Mouse (Mus musculus) CD4-positive, CD25-positive, alpha-beta regulatory T cell, adult 4 months (primary cell): ENCODE data around the gene Egf. TPM values are rescaled to one million over a fixed set of nuclear protein-coding genes. Genes with fewer than 3 reads are reported as not detected.
"Not testable (repeated sequence)": the region's sequence is repeated elsewhere in the genome, so short reads cannot be mapped to it uniquely, and the experiment has no call there.

ENCODE experiments used
- ATAC-seq: one replicate; pipeline ENCODE4 v1.8.0; 2017
- polyA plus RNA-seq, 2 experiments: library from polyadenylated mRNA; unstranded; fragments of 100-300 nt; shearing (Covaris generic); gene quantifications; one replicate each; pipeline ENCODE4 v1.2.1; 2017

The Egf gene
- 1 to 10 TPM; 1.9 to 3.8 TPM for polyA plus RNA-seq

- no peak for ATAC-seq
Observed at GRCm38 (mm10) chr3:129754650-129755604, at the start of gene Egf. Egf (minus strand) TSS chr3:129755316.

GRCm38 (mm10) chr3:129803765-129804164 is 48.6 kb upstream of the Egf start, which contains the start of gene Lrit3:
Lrit3 (minus strand) TSS chr3:129804030.
- no peak for ATAC-seq

- no peak for ATAC-seq
Observed at GRCm38 (mm10) chr3:129799011-129799410, 43.9 kb upstream of the Egf start.

- ATAC-seq: no peak
Observed at GRCm38 (mm10) chr3:129798551-129798950, 43.4 kb upstream of the Egf start.

DNA sequence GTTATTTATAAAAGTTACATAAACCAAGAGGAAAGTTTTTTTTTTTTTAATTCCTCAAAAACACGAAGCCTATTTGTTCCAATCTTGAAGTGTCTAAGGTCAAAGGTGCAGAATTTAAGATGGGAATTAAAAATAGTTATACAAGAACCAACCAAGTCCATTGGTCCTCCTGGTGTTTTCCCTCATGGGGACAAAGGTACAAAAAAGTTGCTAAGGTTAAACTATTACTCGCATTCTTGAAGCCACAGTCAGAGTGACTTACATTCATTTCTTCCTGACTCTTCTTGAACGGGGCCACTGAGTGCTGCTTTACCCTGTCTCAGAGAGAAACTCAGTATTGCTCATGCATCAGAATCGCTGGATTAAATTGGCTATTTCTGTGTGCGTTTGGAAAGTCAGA is 42.2 kb upstream of the Egf start:
- no peak for ATAC-seq

- no peak for ATAC-seq
Observed at GRCm38 (mm10) chr3:129793801-129794200, 38.7 kb upstream of the Egf start.

GRCm38 (mm10) chr3:129782746-129783145 is 27.6 kb upstream of the Egf start:
- ATAC-seq: no peak

- no peak for ATAC-seq
Observed at GRCm38 (mm10) chr3:129781435-129781834, 26.3 kb upstream of the Egf start.

GRCm38 (mm10) chr3:129771210-129771609 is 16.1 kb upstream of the Egf start:
- no peak for ATAC-seq

- ATAC-seq: no peak
Observed at GRCm38 (mm10) chr3:129766971-129767794, 12.1 kb upstream of the Egf start.

GRCm38 (mm10) chr3:129766106-129766505 is 11.0 kb upstream of the Egf start:
- ATAC-seq: no peak

DNA sequence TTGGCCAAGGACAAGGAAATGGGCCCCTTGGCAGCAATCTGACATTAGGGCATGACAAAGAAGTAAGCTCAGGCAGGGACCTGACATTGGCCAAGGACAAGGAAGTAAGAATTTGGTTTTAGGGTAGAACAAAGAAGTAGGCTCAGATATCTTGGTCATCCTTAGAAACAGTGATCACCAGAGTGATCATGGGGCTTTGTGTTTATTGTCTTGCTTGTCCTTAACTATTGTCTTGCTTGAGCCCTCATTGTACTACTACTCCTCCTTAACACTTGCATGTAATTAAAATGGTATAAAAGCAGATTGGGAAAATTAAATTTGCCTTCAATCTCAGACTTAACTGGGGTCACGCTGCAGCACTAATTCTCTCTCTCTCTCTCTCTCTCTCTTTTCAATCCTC is 2.5 kb upstream of the Egf start:
- not testable (repeated sequence) for ATAC-seq

DNA sequence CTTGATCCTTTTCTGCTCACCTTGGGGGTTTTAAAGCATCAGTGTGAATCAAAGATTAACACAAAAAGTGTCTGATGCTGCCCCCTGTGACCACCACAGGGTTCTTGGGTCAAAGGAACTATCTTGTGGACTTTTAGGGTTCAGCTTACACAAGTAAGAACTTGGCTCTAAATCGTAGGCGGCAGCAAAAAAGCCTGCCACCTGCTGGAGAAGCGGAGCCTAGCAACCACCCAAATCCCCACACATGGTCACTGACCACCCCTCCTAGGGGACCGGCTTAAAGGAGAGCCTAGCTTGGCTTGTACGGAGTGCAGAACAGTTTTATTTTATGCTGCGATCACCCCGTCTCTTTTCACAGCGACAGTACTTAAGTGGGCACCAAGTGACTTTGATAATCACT is 10.3 kb downstream of the Egf start:
- ATAC-seq: peak; percentile 62

DNA sequence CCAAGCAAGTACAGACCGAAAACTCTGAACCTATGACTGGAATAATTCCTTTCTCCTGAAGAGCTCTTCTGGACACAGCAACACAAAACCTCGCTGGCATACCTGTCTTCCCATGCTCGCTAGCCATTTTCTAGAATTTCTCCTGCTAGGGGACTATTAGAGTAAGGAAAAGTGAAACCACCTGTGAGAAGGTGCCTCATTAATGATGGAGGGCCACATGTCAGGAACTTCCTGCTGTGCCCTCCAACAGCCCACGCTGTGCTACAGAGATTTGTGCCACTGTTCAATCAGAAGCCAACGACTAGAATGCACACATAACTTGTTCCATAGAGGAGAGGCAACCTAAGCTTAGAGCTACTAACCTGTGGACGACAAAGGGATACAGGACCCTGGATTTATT is 12.3 kb downstream of the Egf start:
- no peak for ATAC-seq

DNA sequence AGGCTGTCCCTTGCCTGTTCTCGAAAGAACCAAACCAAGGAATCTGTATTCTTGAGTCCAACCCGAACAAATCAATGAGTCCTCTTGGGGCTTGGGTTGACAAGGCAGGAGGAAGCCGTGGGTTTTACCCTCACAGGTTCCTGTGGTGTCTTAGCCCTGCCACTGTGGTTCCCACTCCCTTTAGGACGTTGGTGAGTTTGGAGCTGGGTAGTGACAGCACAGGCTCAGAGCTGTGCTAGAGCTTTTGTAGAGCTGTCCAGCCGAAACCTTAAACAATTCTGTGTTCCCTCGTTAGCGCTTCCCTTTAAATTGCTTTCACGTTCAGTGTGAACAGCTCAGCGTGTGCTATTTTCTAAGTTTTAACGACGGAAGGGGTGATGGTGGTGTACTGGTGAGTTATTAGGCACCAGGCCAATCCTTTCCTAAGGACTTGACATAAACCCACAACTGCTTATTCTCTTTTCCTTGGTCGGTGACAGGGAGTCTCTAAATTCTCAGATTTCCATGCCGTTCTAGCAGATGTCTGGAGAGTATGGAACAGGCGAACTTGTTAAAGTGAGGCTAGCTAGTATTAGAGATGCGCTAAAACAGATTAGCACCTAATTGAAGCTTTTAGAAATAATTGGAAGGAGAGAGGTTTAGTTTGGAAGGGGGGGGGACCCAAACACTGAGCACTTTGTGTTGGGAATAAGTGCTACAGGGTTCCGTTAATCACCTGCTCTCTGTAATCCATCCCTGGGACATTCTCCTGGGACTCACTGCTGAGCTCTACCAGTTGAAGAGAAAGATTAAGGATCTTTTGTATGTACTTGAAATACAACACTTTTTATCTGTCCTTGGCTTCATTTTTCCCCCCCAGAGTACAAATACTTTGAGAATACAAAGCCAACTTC is 16.6 kb downstream of the Egf start:
- no peak for ATAC-seq

- ATAC-seq: no peak
Observed at GRCm38 (mm10) chr3:129731636-129732035, 23.5 kb downstream of the Egf start.

DNA sequence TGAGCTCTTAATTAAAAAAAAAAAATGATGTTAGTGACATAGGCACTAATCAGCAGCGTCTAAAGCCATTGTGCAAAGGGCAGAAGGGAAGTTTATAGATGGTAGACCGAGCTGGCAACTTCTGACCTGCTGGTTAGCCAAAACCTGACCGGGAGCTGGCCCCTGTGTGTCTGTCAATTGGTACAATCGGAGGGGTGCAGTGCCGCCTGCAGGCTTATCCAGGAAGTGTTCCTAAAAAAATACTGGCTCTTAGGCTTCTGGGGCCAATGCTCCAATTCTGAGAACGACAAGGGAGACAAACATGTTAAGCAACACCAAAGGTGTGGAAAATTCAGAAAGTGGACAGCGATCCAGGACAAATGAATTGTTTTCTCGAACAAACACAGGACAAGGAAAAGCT is 24.7 kb downstream of the Egf start:
- peak; percentile 35 for ATAC-seq

- ATAC-seq: no peak
Observed at GRCm38 (mm10) chr3:129729916-129730315, 25.2 kb downstream of the Egf start.

DNA sequence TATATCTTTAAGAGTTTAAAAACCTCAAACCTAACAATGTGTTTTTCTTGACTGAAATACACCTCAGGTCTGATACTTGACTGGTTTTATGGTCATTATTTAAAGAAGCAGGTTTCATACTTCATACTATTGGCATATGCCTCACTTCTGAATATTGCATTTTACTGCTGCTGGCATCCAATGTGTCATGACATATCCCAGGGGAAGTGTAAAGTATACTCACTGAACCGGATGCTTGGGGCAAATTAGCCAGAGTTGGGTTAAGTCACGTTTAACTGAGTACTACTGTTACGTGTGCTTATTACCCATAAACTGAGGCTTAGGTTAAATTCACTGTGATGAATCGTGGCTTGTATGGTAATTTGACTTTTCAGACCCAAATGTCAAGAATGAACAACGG is 29.5 kb downstream of the Egf start:
- peak; percentile 15 for ATAC-seq

- peak; percentile 94 for ATAC-seq
Observed at GRCm38 (mm10) chr3:129724961-129725501, 30.1 kb downstream of the Egf start.

DNA sequence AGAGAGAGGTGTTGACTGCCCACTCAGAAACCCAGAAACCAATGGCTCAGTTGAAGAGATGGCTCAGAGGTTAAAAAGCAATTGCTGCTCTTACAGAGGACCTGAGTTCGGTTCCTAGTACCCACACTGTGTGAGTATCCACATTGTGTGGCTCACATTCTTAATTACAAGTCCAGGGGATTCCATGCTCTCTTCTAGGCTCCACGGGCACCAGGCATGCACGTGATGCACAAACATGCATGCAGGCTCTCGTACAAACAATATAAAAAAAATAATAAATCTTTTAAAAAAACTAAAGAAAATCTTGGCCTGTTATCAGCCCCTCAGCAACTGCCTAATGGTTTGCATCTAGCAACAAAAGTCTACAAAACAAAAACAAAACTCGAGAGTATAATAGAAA is 30.6 kb downstream of the Egf start:
- no peak for ATAC-seq

DNA sequence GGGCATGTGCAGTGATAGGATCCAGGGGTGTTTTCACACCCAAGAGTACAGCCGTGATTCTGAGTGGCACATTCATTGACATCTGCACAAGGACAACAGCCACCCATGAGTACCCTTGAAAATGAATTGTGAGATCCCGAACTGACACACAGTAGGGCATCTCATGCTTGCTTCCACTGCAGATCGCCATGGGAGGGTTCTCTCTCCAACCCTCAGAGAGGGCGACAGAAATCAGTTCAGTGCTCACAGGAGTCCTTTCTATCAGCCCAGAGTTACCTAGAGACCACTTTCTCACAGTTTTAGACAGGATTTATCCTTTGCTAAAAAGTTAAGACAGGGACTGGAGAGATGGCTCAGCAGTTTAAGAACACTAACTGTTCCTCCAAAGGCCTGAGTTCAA is 31.8 kb downstream of the Egf start:
- no peak for ATAC-seq
